ENCODE assay signal across 24 mouse cellular contexts in the genomic region with DNA sequence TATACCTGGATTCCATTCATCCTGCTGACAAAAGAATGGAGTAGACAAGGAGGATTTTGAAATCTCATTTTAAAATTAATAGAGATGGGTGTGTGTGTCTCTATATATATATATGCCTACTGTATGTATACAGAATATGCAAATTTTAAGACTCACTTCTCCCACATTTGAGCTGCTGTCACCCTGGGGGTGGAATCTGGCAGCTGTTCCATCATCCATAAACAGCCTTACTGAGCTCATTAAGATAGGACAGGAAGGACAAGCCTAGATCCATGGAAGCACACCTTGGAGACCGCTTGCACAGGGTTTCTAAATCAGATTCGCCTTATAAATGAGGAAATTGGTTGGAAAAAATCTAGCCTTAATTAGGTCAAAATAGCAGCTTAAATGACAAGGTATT.
"Had no signal": no experiment of that assay in that cellular context is flagged by ENCODE, and none has a peak within 500 bp of the region (broad histone marks: within the 10 kb centered on the region; RNA-seq: fewer than 3 reads in every experiment).

No protein-coding gene starts in this region.

- H3K27ac ChIP-seq: intestine, embryonic 15.5 days; kidney, embryonic 15.5 days; limb, embryonic 10.5 days; limb, embryonic 13.5 days; liver, embryonic 12.5 days; liver, embryonic 15.5 days; lung, embryonic 15.5 days; neural tube, embryonic 12.5 days; stomach, embryonic 15.5 days had no signal

- DNase-seq: kidney, adult 11 months; kidney, adult 8-10 months; kidney, postnatal 14 days; kidney, postnatal 4 days; layer of hippocampus, adult 9-11 months; layer of hippocampus, postnatal 36 days; liver; lung, adult 18-20 months; lung, postnatal 10 days; lung, postnatal 36 days; midbrain, embryonic 14.5 days; spleen, adult 18-20 months; thymus, postnatal 25 days had no signal

- H3K4me1 ChIP-seq: intestine, embryonic 15.5 days; limb, embryonic 13.5 days; liver, embryonic 12.5 days; liver, embryonic 15.5 days; megakaryocyte, embryonic 14.5 days; neural tube, embryonic 12.5 days had no signal

- H3K4me3 ChIP-seq: intestine, embryonic 15.5 days; kidney, embryonic 15.5 days; limb, embryonic 10.5 days; limb, embryonic 13.5 days; liver, embryonic 12.5 days; liver, embryonic 15.5 days; lung, embryonic 15.5 days; megakaryocyte, embryonic 14.5 days; midbrain, embryonic 10.5 days; neural tube, embryonic 12.5 days; stomach, embryonic 15.5 days had no signal
